Mouse (Mus musculus) central nervous system, embryonic 18 days (tissue): Measurements from ENCODE around the gene Tlcd1. TPM values are rescaled to one million over a fixed set of nuclear protein-coding genes. Genes with fewer than 3 reads are reported as not detected.

Source experiments
- polyA plus RNA-seq: library from polyadenylated mRNA; depleted of rRNA; stranded (reverse); fragments of >200 nt; gene quantifications from 2 replicates; pipeline ENCODE4 v1.2.3, GENCODE M21; 2012; rRNA removed

Gene Tlcd1
- polyA plus RNA-seq = 25.7 and 26.5 TPM in 2 replicates

DNA sequence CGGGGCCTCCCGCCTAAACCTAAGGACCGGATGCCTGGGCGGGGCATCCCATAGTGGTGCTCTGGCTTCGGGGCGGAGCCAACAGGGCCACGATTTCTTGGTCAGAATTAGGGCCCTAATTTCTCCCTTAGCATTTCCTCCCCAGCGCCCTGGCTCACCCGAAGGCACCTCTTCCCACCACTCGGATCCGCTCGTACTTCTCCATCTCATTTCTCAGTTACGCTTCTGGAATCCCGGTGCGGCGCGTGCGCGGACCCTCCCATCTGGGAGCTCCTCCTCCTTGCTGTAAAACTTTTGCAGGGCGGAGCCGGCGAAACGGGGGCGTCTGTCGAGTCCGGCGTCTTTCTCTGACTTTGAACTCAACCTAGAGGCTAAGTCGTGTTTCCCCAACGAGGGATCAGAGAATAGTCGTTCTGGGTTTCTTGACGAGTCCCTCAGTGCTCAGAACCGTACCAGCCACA, at the start of gene Tlcd1, which contains the start of gene Nek8:
TSS of gene Tlcd1 (plus strand) at position 310 of the 461 bp plus-strand sequence.
TSS of gene Nek8 (minus strand) at position 274 of the 461 bp plus-strand sequence.

DNA sequence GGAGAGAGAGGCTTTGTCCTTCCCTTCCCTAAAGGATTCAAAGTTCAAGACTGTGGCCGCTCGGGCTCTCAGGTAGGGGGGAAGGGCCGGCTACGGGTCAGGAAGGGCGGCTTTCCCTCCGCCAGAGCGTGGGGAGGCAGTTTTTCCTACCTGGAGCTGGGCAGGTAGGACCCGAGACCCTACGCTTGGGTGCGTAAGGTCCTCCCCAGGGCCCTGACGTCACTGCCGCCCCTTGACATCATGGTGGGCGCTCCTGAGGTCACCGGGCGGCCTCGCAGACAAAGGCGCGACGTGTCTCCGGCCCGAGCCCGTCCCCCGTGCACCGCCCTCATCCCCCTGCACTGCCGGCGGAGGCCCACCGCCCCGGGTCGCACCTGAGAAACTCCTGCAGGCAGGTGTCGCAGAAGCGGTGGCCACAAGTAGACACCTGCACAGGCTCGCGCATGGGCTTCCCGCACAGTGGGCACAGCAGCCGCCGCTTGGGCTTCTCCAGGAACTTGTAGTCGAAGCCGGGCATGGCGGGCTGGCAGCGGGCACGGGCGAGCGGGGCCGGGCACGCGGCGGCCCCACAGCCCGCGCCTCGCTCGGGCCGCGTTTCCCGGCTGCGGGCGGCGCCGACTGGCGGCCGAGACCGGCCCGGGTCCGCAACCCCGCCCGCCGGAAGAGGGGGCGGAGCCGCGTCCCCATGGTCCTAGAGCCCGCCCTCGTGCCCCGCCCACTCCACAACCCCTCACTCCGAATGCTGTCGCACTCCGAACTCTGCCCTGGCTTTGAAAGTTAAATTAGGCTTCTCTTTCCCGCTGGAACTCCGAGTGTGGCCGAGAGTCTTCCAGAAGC, 11.4 kb upstream of the Tlcd1 start, which contains the start of gene Traf4:
TSS of gene Traf4 (minus strand) at position 666 of the 837 bp plus-strand sequence.

DNA sequence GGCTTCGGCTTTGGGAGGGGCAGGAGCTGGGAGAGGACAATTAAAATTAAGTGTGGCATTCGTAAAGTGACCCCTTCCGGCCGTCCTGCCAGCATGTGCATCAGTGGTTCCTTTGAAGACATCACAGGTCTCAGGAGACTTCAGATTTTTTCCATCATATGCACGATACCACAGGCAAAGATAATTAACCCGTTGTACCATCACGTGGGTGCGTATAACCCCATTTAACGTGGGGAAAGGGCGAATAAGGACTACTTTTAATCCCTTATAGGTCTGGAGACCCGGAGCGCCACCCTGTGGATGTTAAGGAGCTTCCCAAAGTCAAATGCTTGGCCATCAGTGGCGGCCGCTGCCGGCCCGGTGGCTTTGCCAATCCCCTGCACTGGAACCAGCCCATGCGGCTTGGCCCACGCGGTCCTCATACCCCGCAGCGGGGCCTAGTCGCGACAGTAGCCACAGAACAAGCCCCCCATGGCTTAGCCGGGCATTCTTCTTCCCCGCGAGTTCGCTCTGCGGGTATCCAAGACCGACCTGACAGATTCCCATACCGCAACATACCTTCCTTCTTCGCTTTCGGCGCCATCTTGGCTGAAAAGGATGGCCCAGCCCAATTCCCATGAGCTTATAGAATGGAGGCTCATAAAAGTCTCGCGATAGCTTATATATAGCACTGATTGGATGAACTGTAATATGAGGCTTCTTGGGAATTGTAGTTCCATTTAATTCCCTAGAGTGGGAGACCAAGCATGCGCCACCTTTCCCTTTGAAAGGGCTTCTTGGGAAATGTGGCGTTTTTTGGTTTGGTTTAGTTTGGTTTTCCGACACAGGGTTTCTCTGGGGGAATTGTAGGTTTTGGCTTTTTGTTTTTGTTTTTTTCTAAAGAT, 6.7 kb downstream of the Tlcd1 start, which contains the start of gene Rpl23a:
TSS of gene Rpl23a (minus strand) at position 624 of the 884 bp plus-strand sequence.

DNA sequence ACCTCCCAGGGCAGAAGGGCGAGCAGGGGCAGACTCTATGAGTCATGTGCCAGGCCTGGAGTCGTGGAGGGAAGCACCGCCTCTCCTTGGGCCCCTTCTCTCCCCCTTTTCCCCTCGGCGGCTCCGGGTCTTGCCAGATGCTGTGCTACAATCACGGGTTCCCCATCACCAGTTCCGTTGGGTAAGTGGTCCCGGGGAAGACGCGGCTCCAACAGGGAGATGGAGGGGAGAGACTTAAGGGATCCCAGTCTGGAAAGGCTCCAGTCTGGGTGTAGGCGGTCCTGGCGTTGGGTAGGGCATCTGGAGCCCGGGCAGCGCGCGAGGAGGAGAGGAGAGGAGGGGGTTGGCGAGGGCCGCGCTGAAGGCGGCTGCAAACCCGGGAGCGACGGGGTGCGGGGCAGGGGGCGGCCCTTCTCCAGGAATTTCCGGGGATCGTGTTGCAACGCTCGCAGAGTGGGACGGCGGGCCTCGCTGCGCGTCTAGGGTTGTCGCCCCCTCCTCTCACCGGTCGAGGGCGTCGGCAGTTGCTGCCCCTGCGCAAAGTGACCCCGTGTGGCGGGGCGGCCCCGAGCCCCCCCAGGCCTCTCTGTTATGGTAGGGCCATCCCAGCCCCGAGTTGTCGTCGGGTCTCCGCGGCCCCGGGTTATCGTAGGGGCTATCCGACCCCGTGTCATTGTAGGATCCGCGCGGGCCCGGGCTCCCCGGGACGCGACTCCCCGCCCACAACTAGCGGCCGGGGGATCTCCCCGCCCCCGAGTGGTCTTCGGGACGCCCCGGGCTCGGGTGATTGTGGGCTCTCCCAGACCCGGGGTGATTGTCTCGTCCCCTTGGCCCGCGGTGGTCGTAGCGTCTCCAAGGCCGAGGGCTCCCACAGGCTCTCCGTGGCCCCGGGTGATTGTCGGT, 12.1 kb downstream of the Tlcd1 start, which contains the start of gene Rab34:
TSS of gene Rab34 (plus strand) at position 100 of the 903 bp plus-strand sequence.

DNA sequence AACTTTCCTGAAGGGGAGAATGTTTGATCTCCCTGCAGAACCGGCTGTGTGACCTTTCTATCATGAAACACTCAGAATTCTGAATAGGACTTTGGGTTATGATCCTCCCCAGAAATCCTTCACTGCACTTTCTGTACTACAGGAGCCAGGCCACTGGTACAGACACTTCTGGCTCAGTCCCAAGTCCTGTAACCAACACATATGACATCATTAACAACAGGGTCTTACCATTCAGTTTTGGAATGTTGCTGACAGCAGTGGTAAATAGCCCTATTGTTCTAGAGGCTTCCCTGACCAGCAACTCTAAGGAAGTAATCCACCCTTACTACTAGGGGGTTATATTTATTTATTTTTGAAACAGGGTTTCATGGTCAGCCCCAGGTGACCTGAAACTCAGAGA, 16.6 kb downstream of the Tlcd1 start, which contains the start of gene Proca1:
TSS of gene Proca1 (plus strand) at position 280 of the 400 bp plus-strand sequence.

Other genes starting within 250 kb of the Tlcd1 start
- 138 and 161 TPM in 2 replicates for gene Sez6, start 245.9 kb upstream of the Tlcd1 start, polyA plus RNA-seq
- 48.9 and 50.9 TPM in 2 replicates for gene Phf12, start 194.0 kb upstream of the Tlcd1 start, polyA plus RNA-seq
- 33.6 and 35.9 TPM in 2 replicates for gene Dhrs13, start 144.4 kb upstream of the Tlcd1 start, polyA plus RNA-seq
- gene Flot2, start 138.8 kb upstream of the Tlcd1 start, polyA plus RNA-seq = 123 TPM in 2 replicates
- 29.6 and 30.0 TPM in 2 replicates for gene Eral1, start 96.3 kb upstream of the Tlcd1 start, polyA plus RNA-seq
- 13.8 and 15.8 TPM in 2 replicates for gene Fam222b, start 82.1 kb upstream of the Tlcd1 start, polyA plus RNA-seq
- gene Traf4, start 11.1 kb upstream of the Tlcd1 start, polyA plus RNA-seq = 141 and 143 TPM in 2 replicates
- gene Nek8, start within 50 bp of the Tlcd1 start, polyA plus RNA-seq = 9.7 and 10.5 TPM in 2 replicates
- gene Rpl23a, start 6.9 kb downstream of the Tlcd1 start, polyA plus RNA-seq = 2,315 and 2,382 TPM in 2 replicates
- gene Rab34, start 11.7 kb downstream of the Tlcd1 start, polyA plus RNA-seq = 96.9 and 97.7 TPM in 2 replicates
- gene Proca1, start 16.7 kb downstream of the Tlcd1 start, polyA plus RNA-seq = 1.9 and 2.1 TPM in 2 replicates
- 126 and 141 TPM in 2 replicates for gene Sdf2, start 69.0 kb downstream of the Tlcd1 start, polyA plus RNA-seq
- 18.7 and 22.1 TPM in 2 replicates for gene Supt6, start 69.3 kb downstream of the Tlcd1 start, polyA plus RNA-seq
- gene 2610507B11Rik, start 85.0 kb downstream of the Tlcd1 start, polyA plus RNA-seq = 57.1 and 65.9 TPM in 2 replicates
- gene BC030499, start 114.1 kb downstream of the Tlcd1 start, polyA plus RNA-seq = 0.26 and 0.44 TPM in 2 replicates
- 12.0 and 13.5 TPM in 2 replicates for gene Spag5, start 124.8 kb downstream of the Tlcd1 start, polyA plus RNA-seq
- gene Aldoc, start 146.3 kb downstream of the Tlcd1 start, polyA plus RNA-seq = 166 and 179 TPM in 2 replicates
- 56.9 and 57.1 TPM in 2 replicates for gene Pigs, start 151.7 kb downstream of the Tlcd1 start, polyA plus RNA-seq
- gene Unc119, start 166.8 kb downstream of the Tlcd1 start, polyA plus RNA-seq = 138 and 147 TPM in 2 replicates
- gene Foxn1, start 209.8 kb downstream of the Tlcd1 start, polyA plus RNA-seq = not detected in 2 replicates
- gene Slc13a2, start 245.5 kb downstream of the Tlcd1 start, polyA plus RNA-seq = not detected in 2 replicates